In genomic region chr17:84846141-84846540, GRCm38 (mm10) we compare ENCODE assay signal across 21 mouse cellular contexts. TPM values are rescaled to one million over a fixed set of nuclear protein-coding genes. Genes with fewer than 3 reads are reported as not detected.
DNase-seq lines count a peak whose midpoint lies in the region; TF ChIP-seq lines count a peak whose summit lies in the region.
"Had no signal": no experiment of that assay in that cellular context is flagged by ENCODE, and none has a peak within 500 bp of the region (broad histone marks: within the 10 kb centered on the region; RNA-seq: fewer than 3 reads in every experiment).

No protein-coding gene starts in this region.

- no peak for TF ChIP-seq CTCF in spleen, adult 2 months (IDR thresholded peaks at IDR 0.05; ENCODE audit: extremely low read depth, insufficient read depth, insufficient read length, insufficient replicate concordance)

- H3K36me3 ChIP-seq in spleen, adult 2 months (ENCODE audit: control insufficient read depth, insufficient read depth, low read length), result no peaks in the 10 kb centered on the region
- H3K36me3 ChIP-seq: embryonic facial prominence, embryonic 10.5 days; embryonic facial prominence, embryonic 12.5 days; forebrain, embryonic 15.5 days; G1E had no signal

- H3K27me3 ChIP-seq in spleen, adult 2 months (ENCODE audit: control insufficient read depth, insufficient read depth, low read length), result no peaks in the 10 kb centered on the region
- H3K27me3 ChIP-seq: CH12.LX; embryonic facial prominence, embryonic 12.5 days; forebrain, embryonic 15.5 days had no signal

- TF ChIP-seq POLR2A in spleen, adult 2 months (IDR thresholded peaks at IDR 0.05; ENCODE audit: low read depth, low read length), result no peak

- peaks cover 8% of the 10 kb centered on the region; the same call in 1 of the 2 replicates for H3K4me1 ChIP-seq in spleen, adult 2 months (ENCODE audit: control insufficient read depth, insufficient read depth, insufficient read length)
- H3K4me1 ChIP-seq: embryonic facial prominence, embryonic 12.5 days had no signal

- 90% methylated on average over 9 of the region's 9 CpGs for WGBS in spleen, adult 2 months

- intact Hi-C loops in heart, postnatal 36 days (cut with DNase I), result no loop called here

- H3K27ac ChIP-seq in spleen, adult 2 months (ENCODE audit: insufficient read depth, low read length), result 0 out of 2 replicates have a peak overlapping the region, but pooled peaks have one; percentile 49
- H3K27ac ChIP-seq: embryonic facial prominence, embryonic 10.5 days; embryonic facial prominence, embryonic 12.5 days; forebrain, embryonic 13.5 days; forebrain, embryonic 15.5 days had no signal

- DNase-seq in heart, adult 11 months, result peak; percentile 7
- no peak for DNase-seq in heart, postnatal 36 days
- DNase-seq in spleen, adult 2 months (ENCODE audit: low read depth in 1 of 2, low spot score in 2 of 2), result no peak
- no peak for DNase-seq in spleen, postnatal 10 days (ENCODE audit: low spot score in 2 of 2)
- DNase-seq in thymus, postnatal 4 days, result peak; percentile 45
- DNase-seq in thymus, postnatal 0 days (ENCODE audit: low spot score), result no peak
- DNase-seq: adrenal gland, adult 8-10 months; adrenal gland, postnatal 14 days; adrenal gland, postnatal 36 days; B cell, adult 2 months; cerebellum, adult 11-12 months; cerebellum, adult 2 months; cerebellum, adult 9-10 months; cerebellum, postnatal 10 days; cerebellum, postnatal 25 days had no signal

- H3K4me3 ChIP-seq in spleen, adult 2 months (ENCODE audit: extremely low read depth, insufficient read depth, insufficient read length), result no peak overlapping the region
- H3K4me3 ChIP-seq: embryonic facial prominence, embryonic 10.5 days; embryonic facial prominence, embryonic 12.5 days; forebrain, embryonic 13.5 days; forebrain, embryonic 15.5 days had no signal

RNA-seq across cellular contexts. Expression of gene Lrpprc, which starts 55.6 kb away (rescaled TPM):
- total RNA-seq in heart, postnatal 36 days (2021), result 100 to 1,000 TPM; 143 to 150 TPM
- polyA plus RNA-seq in spleen, adult 2 months (2012; rRNA removed), result 5.4 and 6.8 TPM in 2 replicates
- 24.1 and 26.4 TPM in 2 replicates for polyA plus RNA-seq in thymus, postnatal 0 days (2015; fragmentation: Nextera tagmentation; extraction: Ambion mirVana)

Comparison
In these comparisons a context has a peak if more than half of its experiments do, and no peak if none do; other contexts are left out.
1. DNase-seq: peak in heart, adult 11 months (single experiment) and thymus, postnatal 4 days (single experiment); none in heart, postnatal 36 days (0 of 2), spleen, adult 2 months (0 of 2), spleen, postnatal 10 days (0 of 2) and thymus, postnatal 0 days (single experiment).